Mouse (Mus musculus): ENCODE measurements at regions not wholly inside any gene's neighbourhood (a gene's known extent, or its start where the extent isn't known, plus 50 kb on each side); places are given as distances from the start of the nearest gene placed in this dataset.
"Not testable (repeated sequence)": the region's sequence is repeated elsewhere in the genome, so short reads cannot be mapped to it uniquely, and the experiment has no call there.

DNA sequence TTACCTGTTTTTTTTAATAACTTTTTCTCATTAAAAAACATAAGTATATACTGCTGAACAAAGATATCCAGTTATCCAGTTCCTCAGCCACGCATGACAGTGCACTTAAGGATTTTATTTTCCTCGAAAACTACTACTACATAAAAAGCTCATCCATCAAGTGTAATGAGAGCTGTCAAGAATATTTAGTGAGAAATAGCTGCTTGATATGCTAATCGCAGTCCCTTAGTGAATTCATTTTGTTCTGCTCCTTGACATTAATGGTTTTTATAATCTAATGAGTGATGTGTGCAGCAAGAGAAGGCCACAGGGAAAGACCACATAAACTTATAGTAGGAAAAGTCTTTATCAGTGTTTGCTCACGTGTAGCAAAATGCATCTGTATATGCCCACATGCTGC is 754.0 kb upstream of the Slc39a10 start:
- no peak for DNase-seq (ENCODE audit: low spot score in 2 of 2)

DNA sequence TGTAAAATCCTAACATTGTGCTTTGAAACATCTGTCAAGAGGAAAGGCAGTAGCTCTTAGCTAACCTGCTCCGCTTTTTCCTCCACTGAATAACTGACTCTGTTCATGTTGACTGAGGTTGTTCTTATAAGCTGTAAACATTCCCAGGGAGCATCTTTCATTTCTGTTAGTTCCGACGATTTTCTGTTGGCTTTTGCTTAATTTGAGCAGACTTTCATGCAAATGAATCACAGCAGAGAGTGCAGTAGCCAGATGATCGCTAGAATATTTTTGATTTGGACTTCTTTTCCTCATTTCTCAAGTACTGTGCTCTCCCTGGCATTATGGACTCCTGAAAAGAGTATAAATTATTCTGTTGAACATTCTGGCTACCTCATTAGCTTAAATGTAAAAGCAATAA is 713.9 kb upstream of the Slc39a10 start:
- peak; percentile 3 to 14 for DNase-seq (ENCODE audit: low spot score in 2 of 2)

DNA sequence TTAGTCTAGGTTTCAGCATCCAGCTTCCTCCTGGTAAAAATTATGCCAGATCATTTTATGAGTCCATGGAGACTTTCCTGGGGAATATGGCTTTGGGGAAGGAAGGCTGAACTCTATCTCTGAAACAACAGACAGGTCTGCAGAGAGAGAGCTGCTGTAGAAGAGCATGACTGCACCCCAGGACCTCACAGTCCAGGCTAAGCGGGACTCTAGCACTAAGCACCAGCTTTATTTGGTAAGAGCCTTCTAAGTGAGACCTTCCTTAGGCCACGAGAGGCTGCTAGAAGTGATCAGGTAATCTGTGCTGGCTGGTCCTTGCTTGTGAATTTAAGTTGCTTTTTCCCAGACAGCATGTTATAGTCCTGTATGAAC is 711.3 kb upstream of the Slc39a10 start:
- DNase-seq (ENCODE audit: low spot score in 2 of 2) = no peak

DNA sequence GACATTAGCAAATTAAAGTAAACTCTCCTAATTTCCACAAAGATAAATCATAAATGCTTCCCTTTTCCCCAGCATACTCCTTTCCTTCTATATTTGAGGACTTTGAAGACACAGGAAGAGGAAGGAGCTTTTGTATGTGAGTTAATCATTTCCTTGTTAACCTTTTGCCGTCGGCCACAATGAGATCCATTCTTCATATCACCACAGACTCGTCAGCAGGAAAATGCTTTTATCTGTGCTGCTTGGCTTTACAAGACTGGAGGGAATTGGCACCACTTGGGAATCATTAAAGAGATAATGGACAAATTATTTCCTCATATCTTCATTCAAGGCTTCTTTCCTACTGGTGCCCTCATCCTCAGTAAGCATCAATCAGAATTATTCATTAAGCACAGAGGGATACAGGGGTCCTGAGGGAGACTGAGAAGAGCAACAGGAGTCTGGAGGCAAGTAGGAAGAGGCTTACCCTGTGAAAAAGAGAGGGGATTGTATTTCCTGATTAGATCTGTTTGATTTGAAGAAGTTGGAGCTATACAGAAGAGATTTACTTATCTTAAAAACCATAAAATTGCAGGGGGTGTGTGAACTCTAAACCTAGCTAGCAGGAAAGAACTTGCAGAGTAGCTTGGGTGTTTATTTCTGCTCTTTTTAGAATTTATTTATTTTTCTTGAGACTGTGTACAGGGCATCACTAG is 710.8 kb upstream of the Slc39a10 start:
- no peak for DNase-seq (ENCODE audit: low spot score in 2 of 2)

DNA sequence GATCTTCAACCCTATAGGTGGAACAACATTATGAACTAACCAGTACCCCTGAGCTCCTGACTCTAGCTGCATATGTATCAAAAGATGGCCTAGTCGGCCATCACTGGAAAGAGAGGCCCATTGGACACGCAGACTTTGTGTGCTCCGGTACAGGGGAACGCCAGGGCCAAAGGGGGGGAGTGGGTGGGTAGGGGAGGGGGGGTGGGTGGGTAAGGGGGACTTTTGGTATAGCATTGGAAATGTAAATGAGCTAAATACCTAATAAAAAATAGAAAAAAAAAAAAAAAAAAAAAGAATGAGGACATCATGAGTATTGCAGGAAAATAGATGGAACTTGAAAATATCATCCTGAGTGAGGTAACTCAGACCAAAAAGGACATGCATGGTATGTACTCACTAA is 701.0 kb upstream of the Slc39a10 start:
- DNase-seq (ENCODE audit: low spot score in 2 of 2) = not testable (repeated sequence)

DNA sequence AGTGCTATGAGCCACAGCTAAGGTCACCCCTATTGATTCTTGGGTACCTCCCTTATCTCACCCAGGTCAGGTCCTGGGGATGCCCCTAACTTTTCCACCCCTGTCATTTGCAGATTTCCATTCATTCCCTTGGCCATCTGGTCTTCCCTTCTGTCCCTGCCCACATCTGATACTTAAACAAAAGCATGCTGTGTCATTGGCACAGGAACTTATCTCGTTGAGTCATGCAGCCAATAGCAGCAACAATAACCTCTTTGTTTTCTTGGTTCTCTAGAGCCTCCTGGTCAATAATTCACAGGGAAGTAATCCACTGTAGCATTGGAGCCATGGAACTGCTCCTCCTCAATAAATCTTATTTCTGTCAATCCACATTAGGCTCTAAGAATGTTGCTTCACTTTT is 653.0 kb upstream of the Slc39a10 start:
- DNase-seq (ENCODE audit: low spot score in 2 of 2) = no peak

DNA sequence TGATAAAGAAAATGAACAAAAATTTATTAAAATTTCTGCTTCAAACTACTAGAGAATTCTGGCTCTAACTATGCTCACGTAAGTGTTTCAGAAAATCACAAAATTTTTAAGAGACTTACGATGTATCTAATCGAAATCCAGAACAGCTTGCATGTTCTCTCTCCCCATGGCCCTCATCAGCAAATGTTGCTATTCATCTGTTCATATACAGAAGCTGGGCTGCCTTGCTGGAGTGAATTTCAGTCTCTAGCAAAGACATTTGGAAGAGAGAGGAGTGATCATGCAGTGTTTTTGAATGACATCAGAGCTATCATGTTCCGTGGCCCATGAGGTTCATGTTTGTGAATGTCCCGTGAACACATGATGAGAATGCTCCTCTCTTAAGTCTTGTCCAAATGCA is 618.8 kb upstream of the Slc39a10 start:
- peak; percentile 20 to 59 for DNase-seq (ENCODE audit: low spot score in 2 of 2)

DNA sequence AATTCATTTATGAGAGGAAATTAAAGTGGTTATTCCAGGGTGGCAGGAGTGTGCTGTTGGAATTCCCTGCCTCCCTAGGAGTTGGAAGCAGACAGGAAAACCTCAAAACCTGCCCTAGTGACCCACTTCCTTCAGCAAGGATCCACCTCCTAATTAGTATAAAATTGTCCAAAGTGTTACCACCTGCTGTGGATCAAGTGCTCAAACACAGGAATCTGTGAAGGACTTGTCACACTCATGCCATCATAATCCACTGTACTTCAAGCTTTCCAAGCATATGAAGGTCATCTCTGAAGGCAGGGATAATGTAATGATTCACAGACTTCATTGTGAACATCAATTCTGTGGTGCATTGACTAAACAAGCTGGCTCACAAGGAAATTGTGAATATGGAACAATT is 615.1 kb upstream of the Slc39a10 start:
- no peak for DNase-seq (ENCODE audit: low spot score in 2 of 2)

DNA sequence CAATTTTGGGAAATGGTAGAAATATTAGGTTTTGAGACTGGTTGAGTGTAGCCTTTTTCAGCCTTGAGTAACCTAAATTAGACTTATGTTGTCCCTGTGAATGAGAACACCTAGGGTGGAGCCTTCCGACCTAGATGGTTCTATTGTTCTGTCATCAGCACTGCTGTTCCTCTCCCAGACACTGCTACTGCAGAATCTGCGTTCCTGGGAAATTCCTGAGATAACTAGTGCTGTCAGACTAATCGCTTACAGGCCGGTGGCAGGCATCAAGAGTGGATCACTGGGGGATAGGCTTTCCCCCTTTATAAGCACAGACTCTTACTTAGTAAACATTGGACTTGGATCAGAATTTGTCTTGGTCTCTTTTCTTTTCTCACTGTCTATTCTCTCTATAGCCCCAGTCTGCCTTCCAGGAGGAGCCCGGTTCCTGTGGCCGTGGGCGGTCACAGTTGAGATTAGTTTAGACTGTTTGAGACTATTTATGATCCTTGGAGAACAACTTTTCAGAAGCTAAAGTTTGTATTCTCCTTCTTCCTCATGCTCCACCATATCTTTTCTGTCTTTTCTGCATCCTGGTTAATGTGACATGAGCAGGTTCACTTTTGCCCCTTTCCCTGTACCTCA is 596.0 kb upstream of the Slc39a10 start:
- no peak for DNase-seq (ENCODE audit: low spot score in 2 of 2)

DNA sequence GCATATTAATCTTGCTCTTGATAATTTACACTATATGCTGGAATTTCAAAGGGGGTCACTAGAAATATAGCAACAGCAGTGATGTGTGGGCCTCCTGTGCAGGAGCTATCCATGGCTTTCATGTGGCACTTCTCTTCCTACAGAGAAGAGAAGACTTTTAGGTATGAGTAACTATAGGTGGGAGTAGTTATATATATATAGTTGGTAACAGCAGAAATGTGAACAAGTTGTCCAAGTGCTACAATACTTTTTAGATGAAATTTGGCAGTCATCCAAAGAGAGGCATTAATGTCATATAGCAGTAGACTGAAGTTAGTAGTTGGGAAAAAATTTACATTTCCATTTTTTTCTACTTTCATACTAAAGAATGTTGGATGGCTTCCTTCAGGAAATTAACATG is 593.4 kb upstream of the Slc39a10 start:
- DNase-seq (ENCODE audit: low spot score in 2 of 2) = no peak

DNA sequence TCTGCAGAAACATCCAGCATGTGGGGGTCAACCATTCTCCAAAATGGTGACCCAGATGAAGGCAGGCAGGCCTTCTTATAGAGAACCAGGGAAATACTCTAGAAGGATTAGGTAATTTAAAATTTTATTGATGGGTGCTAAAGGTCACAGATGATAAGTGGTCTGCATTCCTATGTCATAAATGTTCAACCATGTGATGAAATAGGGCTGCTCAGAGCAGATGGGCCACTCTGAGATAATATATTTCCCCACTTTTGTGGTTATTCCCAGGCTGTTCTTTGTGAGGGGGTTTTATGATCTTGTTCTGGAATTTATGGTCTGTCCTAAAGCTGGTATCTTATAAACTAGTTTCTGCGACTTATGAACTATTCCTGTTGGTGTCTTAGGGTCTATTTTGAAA is 586.4 kb upstream of the Slc39a10 start:
- DNase-seq (ENCODE audit: low spot score in 2 of 2) = no peak

DNA sequence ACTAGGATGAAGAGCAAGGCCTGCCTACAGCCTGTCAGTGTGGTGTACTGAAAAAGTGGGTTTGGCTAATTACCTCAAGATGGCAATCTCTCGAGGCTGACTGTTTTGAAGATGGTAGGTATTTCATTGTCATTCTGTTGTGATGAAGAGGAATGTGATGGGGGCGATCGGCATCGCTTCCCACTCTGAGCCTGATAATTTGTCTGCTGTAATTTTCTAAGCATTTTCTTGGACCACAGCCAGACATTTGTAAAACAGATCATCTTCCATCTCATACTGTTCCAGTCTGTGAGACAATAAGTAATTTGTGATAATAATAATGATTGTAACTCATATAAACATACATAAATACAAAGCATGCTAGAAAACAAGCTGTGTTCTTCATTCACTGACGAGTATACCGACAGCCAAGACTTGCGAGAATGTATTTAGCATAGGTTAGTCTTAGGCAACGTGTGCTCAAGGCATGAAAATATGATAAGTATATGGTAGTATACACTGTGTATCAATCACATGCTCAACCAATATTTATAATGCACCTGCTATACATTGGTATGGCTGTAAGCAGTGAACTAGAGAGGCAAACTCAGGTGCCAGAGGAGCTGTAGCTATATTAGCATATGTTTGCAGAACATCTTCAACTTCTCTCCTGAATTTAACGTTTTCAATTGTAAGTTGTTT is 574.1 kb upstream of the Slc39a10 start:
- no peak for DNase-seq (ENCODE audit: low spot score in 2 of 2)

DNA sequence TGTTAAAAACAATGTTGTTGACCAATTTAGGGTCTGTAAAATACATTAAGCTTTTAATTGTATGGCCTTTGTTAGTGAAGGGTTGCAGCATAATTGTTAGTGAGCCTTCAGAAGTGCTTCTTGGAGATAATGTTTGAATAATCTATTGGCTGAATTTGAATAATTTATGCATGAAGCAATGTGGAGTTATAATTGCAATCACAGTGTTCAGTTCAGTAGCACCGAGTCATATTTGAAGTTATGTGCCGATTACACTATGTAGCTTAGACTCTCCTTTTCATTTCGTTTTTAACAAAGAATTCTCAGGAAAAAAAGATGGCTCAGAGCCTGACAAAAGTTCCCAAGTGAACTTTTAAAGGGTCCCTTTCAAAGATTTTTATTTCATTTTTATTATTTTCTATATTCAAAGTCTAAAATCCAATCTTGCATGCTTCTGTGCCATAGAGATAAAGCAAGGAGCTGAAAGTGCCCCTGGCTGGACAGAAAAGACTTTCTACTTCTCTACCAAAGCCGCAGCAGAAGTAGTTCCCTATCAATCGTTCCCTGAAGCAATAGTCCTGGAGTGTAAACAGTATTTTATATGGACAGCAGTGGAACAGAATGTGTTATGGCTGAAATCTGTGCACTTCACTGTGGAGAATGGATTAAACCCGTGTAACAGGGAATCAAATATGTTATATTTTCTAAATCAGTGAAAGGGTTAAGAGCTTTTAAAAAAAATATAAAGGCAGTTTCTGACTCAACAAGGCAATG is 556.3 kb upstream of the Slc39a10 start:
- no peak for DNase-seq (ENCODE audit: low spot score in 2 of 2)

DNA sequence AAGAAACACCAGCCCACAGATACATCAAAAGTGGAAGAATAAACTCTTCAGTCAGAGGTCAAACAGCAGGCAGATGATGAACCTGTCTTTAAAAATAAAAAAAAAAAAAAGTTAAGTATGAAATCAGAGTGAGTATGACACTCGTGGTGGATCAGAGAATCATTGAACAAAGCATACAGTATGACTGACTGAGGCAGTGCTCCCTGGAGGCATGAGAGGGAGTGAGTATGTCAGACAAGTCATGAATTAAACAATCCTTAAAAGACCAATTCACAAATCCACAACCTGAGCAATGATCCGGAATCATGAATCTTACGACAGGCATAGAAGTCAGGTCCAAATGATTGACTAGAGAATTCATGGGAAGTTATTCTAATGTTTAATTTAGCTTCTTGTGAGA is 555.4 kb upstream of the Slc39a10 start:
- no peak for DNase-seq (ENCODE audit: low spot score in 2 of 2)

DNA sequence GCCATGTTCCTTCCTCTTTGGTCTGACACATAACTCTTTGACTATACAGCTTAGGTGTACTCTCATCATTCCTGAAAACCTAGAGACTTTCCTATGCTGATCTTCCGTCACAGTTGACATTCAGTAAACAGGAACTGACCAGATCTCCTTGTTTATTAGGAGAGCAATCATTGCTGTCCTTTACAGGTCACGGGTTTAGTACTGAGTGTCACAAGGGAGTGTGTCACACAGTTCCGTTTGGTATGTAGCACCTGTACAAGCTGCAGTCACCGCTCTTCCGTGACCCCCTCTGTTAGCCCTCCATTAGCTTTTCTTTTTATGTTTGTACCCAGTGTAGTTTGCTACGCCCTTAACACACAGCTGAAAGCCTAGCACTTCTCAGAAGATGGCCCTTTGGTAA is 553.4 kb upstream of the Slc39a10 start:
- no peak for DNase-seq (ENCODE audit: low spot score in 2 of 2)

DNA sequence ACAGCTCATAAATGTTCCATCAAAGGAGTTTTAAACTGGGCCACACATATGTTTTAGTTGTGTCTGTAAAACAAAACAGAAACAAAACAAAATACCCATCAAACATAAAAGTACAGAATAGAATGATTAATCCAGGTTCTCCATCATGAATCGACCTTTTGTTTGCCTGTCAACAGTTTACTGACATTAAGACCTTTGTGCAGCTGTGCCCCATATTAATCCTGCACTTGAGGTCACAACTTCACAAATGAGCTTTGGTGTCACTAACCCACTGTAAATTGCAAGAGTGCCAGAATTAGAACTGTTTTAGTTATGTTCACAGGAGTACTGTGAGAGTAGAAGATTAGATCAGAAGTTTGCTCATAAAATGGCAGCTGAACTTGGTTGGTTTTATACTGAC is 540.2 kb upstream of the Slc39a10 start:
- DNase-seq (ENCODE audit: low spot score in 2 of 2) = no peak

DNA sequence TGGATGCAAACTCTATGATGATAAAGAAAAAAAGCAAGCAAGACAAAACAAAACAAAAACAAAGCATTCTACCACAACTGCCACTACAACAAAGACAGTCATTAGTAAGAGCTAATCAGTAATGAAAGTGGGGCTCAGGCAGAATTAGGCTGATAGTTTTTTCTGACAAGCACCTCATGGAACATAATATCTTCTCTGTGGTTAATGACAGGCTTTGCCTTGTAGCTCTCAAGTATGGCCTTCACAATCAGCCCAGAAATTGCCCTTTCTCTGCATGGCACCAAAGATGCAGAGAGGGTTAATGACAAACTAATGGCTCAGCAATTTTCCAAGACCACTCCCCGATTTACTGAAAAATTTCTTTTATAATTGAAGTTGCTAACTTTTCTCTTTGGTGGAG is 512.5 kb upstream of the Slc39a10 start:
- no peak for DNase-seq (ENCODE audit: low spot score in 2 of 2)

DNA sequence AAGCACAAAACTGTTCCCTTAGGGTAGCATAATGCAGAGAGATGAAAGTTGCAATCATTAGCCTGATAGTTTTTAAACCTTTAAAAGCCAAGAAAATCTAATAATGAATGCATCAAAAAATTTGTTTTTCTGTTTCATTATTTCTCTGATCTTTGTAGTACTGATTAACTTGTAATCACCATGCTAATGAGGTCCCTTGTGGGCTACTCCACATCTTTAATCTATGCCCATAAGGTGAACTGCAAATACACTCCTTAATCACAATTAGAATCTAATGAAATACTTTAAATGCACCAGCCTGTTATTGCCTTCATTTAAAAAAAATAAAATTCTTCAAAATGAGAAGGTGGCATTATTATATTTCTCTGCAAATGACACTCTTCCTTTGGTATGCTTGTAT is 493.9 kb upstream of the Slc39a10 start:
- DNase-seq (ENCODE audit: low spot score in 2 of 2) = no peak

DNA sequence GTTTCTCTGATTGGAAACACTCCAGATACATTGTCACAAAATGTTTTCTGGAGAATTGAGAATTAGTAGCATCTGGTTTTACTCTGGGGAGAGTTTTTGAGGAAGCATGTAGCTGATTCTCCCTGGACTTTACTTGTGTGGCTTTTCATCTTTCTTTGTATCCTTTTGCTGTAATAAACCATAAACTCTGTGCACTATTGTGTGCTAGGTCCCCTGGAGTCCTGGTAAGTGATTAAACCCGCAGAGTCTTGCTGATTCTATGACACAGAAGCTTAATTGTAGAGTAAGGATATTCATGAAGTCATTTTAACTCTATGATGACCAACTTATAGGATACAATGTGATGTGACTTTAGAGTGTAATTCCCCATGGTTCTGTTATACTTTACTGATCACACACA is 486.1 kb upstream of the Slc39a10 start:
- no peak for DNase-seq (ENCODE audit: low spot score in 2 of 2)

DNA sequence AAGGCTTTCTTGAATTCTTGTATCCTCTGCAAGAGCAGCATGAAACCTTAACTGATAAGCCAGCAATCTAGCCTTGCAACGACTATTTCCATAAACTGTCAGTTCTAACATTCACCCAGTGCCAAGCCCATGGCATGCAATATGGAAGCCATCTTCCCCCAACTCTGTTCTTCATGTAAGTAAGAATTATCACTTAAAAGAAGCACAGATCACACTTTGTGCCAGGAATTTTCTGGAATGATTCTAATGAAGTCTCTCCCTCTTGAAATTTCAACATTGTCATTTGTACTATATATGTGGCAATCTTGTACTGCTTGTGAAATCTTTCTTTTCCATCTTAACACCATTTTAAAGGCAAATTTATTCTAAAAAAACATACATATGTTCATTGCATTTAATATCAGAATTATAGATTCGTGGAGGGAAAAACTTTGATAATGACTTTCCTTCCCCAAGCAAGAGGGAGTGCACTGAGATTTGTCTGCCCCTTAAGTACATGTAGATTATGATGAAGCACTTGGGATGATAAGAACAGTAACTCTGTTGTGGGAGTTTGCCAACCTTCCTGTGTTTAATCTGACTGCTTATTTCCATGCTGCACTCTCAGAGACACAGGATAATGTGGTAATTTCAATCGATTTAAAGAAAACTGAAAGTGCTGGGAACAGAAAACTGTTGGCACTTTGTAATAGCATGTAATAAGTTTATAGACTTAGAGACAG is 447.2 kb upstream of the Slc39a10 start:
- DNase-seq (ENCODE audit: low spot score in 2 of 2) = no peak

DNA sequence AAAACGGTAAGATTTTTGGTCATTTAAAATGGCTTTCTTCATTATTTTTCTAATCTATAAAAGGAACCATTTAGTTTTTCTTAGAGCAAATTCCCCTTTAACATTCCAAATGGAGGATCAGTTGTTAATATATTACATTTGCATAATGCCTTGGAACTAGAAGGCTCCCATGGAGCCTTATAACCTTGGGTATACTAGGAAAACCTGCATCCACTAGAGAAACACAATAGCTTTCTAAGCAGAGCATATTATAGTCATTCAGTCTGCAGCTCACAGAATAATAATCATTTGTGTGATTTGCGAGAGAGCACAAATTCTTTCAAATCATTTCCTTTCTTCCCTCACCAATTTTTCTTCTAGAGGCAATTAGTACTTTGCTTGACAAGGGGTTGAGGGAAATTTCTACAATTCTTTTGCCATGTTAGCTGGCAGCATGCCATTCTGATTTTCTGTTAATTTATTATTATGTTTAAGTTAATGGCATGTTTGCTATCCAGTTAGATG is 418.0 kb upstream of the Slc39a10 start:
- DNase-seq (ENCODE audit: low spot score in 2 of 2) = no peak

All from layer of hippocampus, postnatal 14 days (tissue).